Mouse (Mus musculus) heart, embryonic 15.5 days (tissue): Measurements from ENCODE around the gene Rbl1. TPM values are rescaled to one million over a fixed set of nuclear protein-coding genes. Genes with fewer than 3 reads are reported as not detected.

ENCODE experiments used
- ATAC-seq: fragments of 200-750 bp; cut with Nextera tagmentation; replicated peaks from 2 replicates; pipeline ENCODE4 v1.8.0; 2017; ENCODE audit warnings: low read depth, moderate TSS enrichment; ENCODE audit not compliant: insufficient number of reproducible peaks, insufficient read depth, low FRiP score
- H3K27ac ChIP-seq: fragments of 300-500 bp; sonication (generic); 2 replicates; pipeline ENCODE4 v1.5.1; 2015; ENCODE audit warnings: mild to moderate bottlenecking, inconsistent platforms
- H3K27me3 ChIP-seq: fragments of 300-500 bp; sonication (generic); 2 replicates; pipeline ENCODE4 v1.6.1; 2015; ENCODE audit warnings: inconsistent platforms
- H3K36me3 ChIP-seq: fragments of 300-500 bp; sonication (generic); 2 replicates; pipeline ENCODE4 v1.6.1; 2015; ENCODE audit warnings: mild to moderate bottlenecking, inconsistent platforms
- H3K4me1 ChIP-seq: fragments of 300-500 bp; sonication (generic); replicated peaks from 2 replicates; pipeline ENCODE4 v1.6.1; 2015; ENCODE audit warnings: inconsistent platforms
- H3K4me2 ChIP-seq: fragments of 300-500 bp; sonication (generic); 2 replicates; pipeline ENCODE4 v1.6.1; 2015; ENCODE audit warnings: inconsistent platforms, mild to moderate bottlenecking, moderate library complexity
- H3K4me3 ChIP-seq: fragments of 300-500 bp; sonication (generic); 2 replicates; pipeline ENCODE4 v1.5.1; 2015; ENCODE audit warnings: mild to moderate bottlenecking, inconsistent platforms
- H3K9ac ChIP-seq: fragments of 300-500 bp; sonication (generic); 2 replicates; pipeline ENCODE4 v1.6.1; 2015; ENCODE audit warnings: mild to moderate bottlenecking, inconsistent platforms
- H3K9me3 ChIP-seq: fragments of 300-500 bp; sonication (generic); replicated peaks from 2 replicates; pipeline ENCODE4 v1.6.1; 2016; ENCODE audit warnings: inconsistent platforms
- WGBS: fragments of 180-500 bp; shearing (Covaris S2); methylation state at CpG from one replicate; pipeline ENCODE4 v1.1.7; 2015; ENCODE audit warnings: mixed read lengths; 5-methylcytosine and 5-hydroxymethylcytosine counted together
- polyA plus RNA-seq: library from polyadenylated mRNA; unstranded; fragments of >200 nt; fragmentation: Nextera tagmentation; extraction: Ambion mirVana; gene quantifications from 2 replicates; pipeline ENCODE4 v1.2.1, GENCODE M21; 2015

Rbl1 gene
- polyA plus RNA-seq, 1 experiment from 2014 or later, result 14.9 TPM

DNA sequence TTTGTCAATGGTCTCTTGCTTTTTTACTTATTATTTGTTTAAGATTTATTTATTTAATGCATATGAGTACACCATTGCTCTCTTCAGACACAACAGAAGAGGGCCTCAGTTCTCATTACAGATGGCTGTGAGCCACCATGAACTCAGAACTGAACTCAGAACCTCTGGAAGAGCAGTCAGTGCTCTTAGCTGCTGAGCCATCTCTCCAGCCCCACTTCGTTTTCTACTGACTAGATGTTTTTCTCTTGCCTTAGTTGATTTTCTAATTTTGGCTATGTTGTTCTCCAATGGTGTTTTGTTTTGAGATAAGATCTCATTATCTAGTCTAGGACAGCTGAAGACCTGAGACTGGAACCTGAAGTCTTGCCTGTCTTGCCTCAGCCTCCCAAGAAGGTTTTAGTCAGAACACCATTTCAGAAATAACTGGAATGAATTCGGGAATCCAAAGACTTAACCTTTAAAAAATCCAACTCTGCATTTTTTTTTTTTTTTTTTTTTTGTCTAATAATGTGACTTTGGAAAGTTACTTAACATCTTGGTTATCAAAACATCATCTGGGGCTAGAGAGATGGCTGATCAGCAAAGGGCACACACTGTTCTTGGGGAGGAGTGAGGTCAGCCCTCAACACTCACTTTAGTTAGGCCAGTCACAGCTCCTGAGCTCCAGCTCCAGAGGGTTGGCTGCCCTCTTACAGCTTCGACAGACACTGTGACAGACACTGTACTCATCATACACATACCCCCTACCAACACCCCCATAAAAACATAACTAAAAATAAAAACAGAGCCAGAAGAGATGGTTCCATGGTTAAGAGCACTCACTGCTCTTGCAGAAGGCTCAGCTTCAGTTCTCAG lies 71.4 kb downstream of the Rbl1 start:
- WGBS, result 63% methylated on average over 3 of the region's 3 CpGs
- H3K4me3 ChIP-seq, result peak overlapping the region; percentile 7; the same call in 1 of the 2 replicates
- H3K27ac ChIP-seq, result no peak overlapping the region
- H3K9me3 ChIP-seq, result no peaks in the 10 kb centered on the region
- ATAC-seq, result no peak
- no peaks in the 10 kb centered on the region for H3K36me3 ChIP-seq
- no peak overlapping the region for H3K9ac ChIP-seq
- no peaks in the 10 kb centered on the region for H3K27me3 ChIP-seq
- no peak overlapping the region for H3K4me2 ChIP-seq
- H3K4me1 ChIP-seq, result peaks cover 14% of the 10 kb centered on the region

DNA sequence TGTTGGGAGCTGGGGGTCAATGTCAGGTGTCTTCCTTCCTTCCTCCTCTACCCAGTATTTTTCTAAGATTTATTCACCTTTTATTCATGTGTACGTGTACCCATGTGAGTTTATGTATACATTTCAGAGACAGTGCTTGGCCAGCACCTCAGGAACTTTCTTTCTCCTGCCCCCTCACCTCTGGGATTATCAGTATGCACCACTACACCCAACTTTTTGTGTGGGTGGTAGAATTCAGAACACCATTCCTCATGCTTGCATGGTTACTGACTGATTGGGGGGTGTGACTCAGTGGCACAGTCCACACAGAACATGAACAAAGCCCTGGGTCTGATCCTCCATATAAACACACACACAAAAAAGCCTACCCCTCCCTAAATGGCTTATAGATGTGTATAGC lies 72.2 kb downstream of the Rbl1 start:
- ATAC-seq, result no peak
- H3K27me3 ChIP-seq, result no peaks in the 10 kb centered on the region
- H3K36me3 ChIP-seq, result no peaks in the 10 kb centered on the region
- no peak overlapping the region for H3K27ac ChIP-seq
- no peaks in the 10 kb centered on the region for H3K9me3 ChIP-seq
- WGBS, result 82% methylated on average over 1 of the region's 1 CpGs
- no peak overlapping the region for H3K4me3 ChIP-seq
- no peak overlapping the region for H3K9ac ChIP-seq
- H3K4me1 ChIP-seq, result peaks cover 14% of the 10 kb centered on the region
- no peak overlapping the region for H3K4me2 ChIP-seq

DNA sequence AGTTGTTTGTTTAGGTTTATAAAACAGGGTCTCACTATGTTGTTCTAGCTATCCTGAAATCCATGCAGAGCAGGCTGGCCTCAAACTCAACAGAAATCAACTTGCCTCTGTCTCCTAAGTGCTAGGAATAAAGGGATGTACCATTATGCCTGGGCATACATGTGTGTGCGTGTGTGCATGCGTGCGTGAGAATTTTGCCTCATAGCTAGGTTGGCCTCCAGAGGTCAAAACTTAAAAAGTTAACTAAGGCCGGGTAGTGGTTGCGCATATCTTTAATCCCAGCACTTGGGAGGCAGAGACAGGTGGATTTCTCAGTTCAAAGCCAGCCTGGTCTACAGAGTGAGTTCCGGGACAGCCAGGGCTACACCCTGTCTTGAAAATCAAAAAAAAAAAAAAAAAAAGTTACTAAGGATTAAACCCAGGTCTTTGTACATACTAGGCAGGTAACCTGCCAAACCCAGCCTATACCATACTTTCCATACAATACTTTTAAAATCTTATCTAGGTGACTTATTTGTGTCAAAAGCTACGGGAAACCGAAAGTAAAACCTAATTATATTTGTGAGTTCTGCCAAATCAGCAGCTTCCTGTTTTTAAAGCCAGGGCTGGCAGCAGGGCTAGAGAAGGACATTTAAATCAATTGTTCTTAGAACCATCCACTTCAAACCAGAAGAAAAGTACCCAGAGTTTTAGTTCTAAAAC lies 73.4 kb downstream of the Rbl1 start:
- no peak overlapping the region for H3K27ac ChIP-seq
- no peak overlapping the region for H3K4me3 ChIP-seq
- no peak for ATAC-seq
- H3K27me3 ChIP-seq, result no peaks in the 10 kb centered on the region
- WGBS, result 70% methylated on average over 8 of the region's 8 CpGs
- H3K4me1 ChIP-seq, result peaks cover 14% of the 10 kb centered on the region
- no peak overlapping the region for H3K4me2 ChIP-seq
- peaks cover 10% of the 10 kb centered on the region for H3K36me3 ChIP-seq
- H3K9me3 ChIP-seq, result no peaks in the 10 kb centered on the region
- H3K9ac ChIP-seq, result no peak overlapping the region

DNA sequence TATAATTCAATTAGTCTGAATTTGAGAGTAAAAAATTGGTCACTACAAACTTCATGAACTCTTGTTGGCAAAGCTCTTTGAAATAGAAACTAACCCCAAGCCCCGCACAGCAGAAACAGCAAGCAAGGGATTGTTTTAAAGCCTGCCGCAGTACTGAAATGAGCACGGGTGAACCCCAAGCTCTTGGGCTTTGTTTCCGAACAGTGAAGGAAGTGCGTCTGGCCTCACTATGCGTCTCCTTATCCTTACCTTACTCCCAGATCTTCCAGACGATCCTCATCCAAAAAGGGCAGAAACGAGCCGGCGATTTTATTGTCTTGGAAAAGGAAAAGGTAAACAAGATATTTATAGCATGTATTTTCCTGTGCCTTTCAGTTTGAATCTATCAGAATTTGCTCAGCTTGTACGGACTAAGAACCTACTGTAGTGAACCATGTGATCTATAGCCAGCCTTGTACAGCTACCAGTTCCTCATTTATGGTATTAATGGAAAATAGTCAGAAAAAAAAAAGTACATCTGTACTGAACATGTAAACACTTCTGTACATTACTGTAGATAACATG lies 74.7 kb downstream of the Rbl1 start:
- Histone ChIP-seq H3K27ac (no peak overlapping the region), H3K9me3 (no peaks in the 10 kb centered on the region), H3K36me3 (peaks cover 11% of the 10 kb centered on the region), H3K4me3 (no peak overlapping the region), H3K9ac (no peak overlapping the region), H3K4me1 (peaks cover 14% of the 10 kb centered on the region), H3K4me2 (0 out of 2 replicates have a peak overlapping the region, but pooled peaks have one; percentile 16), H3K27me3 (no peaks in the 10 kb centered on the region)
- 65% methylated on average over 11 of the region's 11 CpGs for WGBS
- no peak for ATAC-seq

DNA sequence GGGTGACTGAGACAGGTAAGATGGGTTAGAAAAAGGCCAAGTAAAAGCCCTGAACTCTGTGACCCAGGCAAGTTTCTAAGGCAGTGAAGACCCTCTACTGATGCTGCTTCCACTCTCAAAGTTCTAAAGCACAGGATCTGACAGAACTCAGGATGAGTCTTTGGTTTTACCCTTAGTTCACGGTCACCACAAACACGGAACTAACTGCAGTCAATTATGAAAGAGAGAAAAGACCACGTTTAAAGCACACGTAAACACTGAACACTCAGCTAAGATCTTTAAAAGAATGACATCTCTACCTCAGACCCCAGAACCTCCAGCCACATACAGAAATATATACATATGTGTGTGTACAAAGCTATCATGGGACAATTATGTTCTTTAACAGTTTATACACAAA lies 75.2 kb downstream of the Rbl1 start:
- Histone ChIP-seq H3K9ac (no peak overlapping the region), H3K4me1 (peaks cover 10% of the 10 kb centered on the region), H3K27me3 (no peaks in the 10 kb centered on the region), H3K9me3 (no peaks in the 10 kb centered on the region), H3K36me3 (peaks cover 11% of the 10 kb centered on the region), H3K4me3 (no peak overlapping the region), H3K27ac (no peak overlapping the region), H3K4me2 (no peak overlapping the region)
- 80% methylated on average over 4 of the region's 4 CpGs for WGBS
- ATAC-seq, result no peak

DNA sequence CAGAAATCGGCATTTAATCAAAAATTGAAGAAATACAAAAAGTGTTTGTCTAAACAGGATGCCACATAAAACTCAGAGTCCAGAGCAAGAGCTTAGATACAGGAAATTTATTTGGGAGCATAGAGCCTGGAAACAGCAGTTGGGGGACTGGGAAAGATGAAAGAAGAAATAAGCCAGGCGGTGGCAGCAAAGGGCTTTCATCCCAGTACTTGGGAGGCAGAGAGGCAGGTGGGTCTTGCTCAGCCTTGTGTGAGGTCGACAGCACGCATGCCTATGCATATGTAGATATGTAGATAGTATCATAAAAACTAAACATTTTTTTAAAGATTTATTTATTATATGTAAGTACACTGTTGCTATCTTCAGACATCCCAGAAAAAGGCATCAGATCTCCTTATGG lies 76.3 kb downstream of the Rbl1 start:
- Histone ChIP-seq H3K27ac (no peak overlapping the region), H3K4me2 (no peak overlapping the region), H3K27me3 (no peaks in the 10 kb centered on the region), H3K4me3 (no peak overlapping the region), H3K36me3 (peaks cover 11% of the 10 kb centered on the region), H3K9ac (no peak overlapping the region), H3K4me1 (peaks cover 2% of the 10 kb centered on the region), H3K9me3 (no peaks in the 10 kb centered on the region)
- 61% methylated on average over 4 of the region's 4 CpGs for WGBS
- ATAC-seq, result no peak

DNA sequence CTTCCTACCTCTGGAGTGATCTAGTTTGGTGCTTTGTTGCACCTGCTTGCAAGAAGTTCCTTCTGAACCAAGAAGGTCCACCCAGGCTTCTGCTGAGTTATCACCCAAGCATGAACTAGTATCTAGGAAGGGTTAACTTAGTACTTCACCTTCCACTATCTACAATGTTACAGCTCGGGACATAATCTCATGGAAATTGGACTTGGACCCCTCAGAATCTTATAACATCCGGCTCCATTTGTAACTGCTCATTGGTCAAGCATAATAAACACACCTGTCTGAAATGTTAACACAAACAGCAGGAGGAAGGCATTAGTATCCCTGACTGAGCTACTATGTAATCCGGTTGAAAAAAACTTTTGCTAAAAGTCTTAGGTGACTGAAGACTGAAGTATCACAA lies 77.0 kb downstream of the Rbl1 start:
- WGBS, result 84% methylated on average over 3 of the region's 3 CpGs
- Histone ChIP-seq H3K9me3 (no peaks in the 10 kb centered on the region), H3K4me1 (peaks cover 2% of the 10 kb centered on the region; the same call in 1 of the 2 replicates), H3K36me3 (peaks cover 11% of the 10 kb centered on the region), H3K27ac (no peak overlapping the region), H3K4me2 (no peak overlapping the region), H3K9ac (no peak overlapping the region), H3K4me3 (no peak overlapping the region), H3K27me3 (no peaks in the 10 kb centered on the region)
- no peak for ATAC-seq

DNA sequence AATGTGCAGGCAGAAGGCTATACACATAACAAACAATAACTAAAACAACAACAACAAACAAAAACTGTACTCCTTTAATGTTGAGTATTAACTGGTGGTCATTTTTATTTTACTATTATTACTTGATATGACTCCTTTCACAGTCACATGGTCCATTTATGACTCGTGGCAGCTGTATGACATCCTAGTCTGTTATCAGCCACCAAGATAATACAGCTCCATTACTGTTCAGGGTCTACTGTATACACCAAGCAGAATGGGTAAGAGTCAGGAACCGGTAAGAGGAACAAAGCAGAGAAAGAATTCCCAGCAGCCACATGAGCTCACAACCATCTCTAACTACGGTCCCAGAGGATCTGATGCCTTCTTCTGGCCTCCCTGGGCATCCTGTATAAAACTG lies 79.1 kb downstream of the Rbl1 start:
- Histone ChIP-seq H3K27ac (no peak overlapping the region), H3K4me2 (no peak overlapping the region), H3K27me3 (no peaks in the 10 kb centered on the region), H3K36me3 (peaks cover 20% of the 10 kb centered on the region), H3K9me3 (no peaks in the 10 kb centered on the region), H3K4me1 (peaks cover 2% of the 10 kb centered on the region; the same call in 1 of the 2 replicates), H3K9ac (no peak overlapping the region), H3K4me3 (no peak overlapping the region)
- no peak for ATAC-seq
- 69% methylated on average over 3 of the region's 3 CpGs for WGBS

DNA sequence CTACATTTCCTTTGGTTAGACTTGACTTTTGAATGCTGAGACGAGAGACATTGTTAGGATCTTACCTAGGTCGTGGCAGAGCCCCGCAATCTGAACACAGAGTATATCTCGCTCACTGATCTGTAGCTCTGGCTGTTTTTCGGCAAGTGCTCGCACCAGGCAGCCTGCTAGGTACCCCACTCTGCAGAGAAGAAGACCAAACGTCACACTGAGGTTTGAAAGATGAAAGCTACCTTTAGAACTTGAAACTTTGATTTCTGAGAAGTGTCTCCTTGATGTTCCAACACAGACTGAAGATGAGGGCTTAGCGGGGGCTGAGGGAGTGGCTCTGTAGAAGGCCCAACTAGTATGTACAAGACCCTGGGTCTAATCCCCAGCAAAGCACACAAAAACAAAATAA lies 82.6 kb downstream of the Rbl1 start:
- no peak overlapping the region for H3K9ac ChIP-seq
- 84% methylated on average over 8 of the region's 8 CpGs for WGBS
- H3K27me3 ChIP-seq, result no peaks in the 10 kb centered on the region
- ATAC-seq, result no peak
- H3K27ac ChIP-seq, result no peak overlapping the region
- no peaks in the 10 kb centered on the region for H3K9me3 ChIP-seq
- H3K4me1 ChIP-seq, result peaks cover 2% of the 10 kb centered on the region; the same call in 1 of the 2 replicates
- peaks cover 21% of the 10 kb centered on the region for H3K36me3 ChIP-seq
- no peak overlapping the region for H3K4me3 ChIP-seq
- H3K4me2 ChIP-seq, result no peak overlapping the region

DNA sequence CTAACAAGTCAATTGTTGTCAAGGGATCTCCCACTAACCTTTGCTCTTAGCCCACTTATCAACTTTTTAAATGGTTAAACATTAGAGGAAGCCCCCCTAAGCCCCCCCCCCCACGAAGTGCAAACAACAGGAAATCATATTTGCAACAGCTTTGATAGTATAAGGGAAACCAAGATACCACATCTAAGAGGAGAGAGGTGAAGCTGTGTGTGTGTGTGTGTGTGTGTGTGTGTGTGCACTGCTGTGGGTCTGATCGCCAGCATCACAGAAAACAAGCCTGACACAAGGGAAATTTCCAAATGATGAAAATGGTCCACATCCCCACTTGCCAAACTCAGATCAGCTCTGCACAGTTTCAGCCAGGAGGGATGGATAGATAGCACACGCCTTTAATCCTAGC lies 85.3 kb downstream of the Rbl1 start:
- H3K36me3 ChIP-seq, result peaks cover 17% of the 10 kb centered on the region; the same call in 1 of the 2 replicates
- H3K27me3 ChIP-seq, result no peaks in the 10 kb centered on the region
- H3K4me2 ChIP-seq, result no peak overlapping the region
- 67% methylated on average over 3 of the region's 3 CpGs for WGBS
- no peak overlapping the region for H3K4me3 ChIP-seq
- no peak overlapping the region for H3K27ac ChIP-seq
- no peak overlapping the region for H3K9ac ChIP-seq
- no peak for ATAC-seq
- no peaks in the 10 kb centered on the region for H3K4me1 ChIP-seq
- H3K9me3 ChIP-seq, result no peaks in the 10 kb centered on the region

DNA sequence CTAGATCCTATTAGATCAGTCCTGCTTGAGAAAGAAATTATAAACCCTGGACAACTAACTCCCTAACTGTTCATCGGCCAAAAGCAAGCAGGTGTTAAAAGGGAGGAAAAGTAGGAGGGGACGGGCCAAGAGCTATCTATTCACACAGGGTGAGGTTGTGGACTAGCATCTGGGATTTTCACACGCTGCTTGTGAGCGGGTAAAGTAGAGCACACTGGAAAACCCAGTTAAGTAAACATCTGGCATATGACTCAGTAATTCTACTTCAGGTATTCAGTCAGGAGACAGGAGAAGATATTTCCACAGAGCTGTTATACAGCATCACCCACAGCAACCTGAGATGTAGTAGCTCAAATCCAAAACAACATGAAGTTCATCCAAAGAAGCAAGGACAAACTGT lies 85.8 kb downstream of the Rbl1 start:
- ATAC-seq, result no peak
- WGBS, result 76% methylated on average over 4 of the region's 4 CpGs
- H3K36me3 ChIP-seq, result peaks cover 21% of the 10 kb centered on the region; the same call in 1 of the 2 replicates
- H3K27ac ChIP-seq, result no peak overlapping the region
- H3K27me3 ChIP-seq, result no peaks in the 10 kb centered on the region
- H3K9ac ChIP-seq, result no peak overlapping the region
- H3K4me3 ChIP-seq, result no peak overlapping the region
- H3K4me2 ChIP-seq, result no peak overlapping the region
- no peaks in the 10 kb centered on the region for H3K9me3 ChIP-seq
- H3K4me1 ChIP-seq, result no peaks in the 10 kb centered on the region
